Mouse (Mus musculus) CH12.LX (cell line): ENCODE results near the gene Prr14l. TPM values are rescaled to one million over a fixed set of nuclear protein-coding genes. Genes with fewer than 3 reads are reported as not detected.

ENCODE experiments used
- DNase-seq: peaks from one replicate; pipeline ENCODE4 v3.0.0-alpha.2; 2013; ENCODE audit errors: extremely low read depth
- H3K27ac ChIP-seq: 2 replicates; pipeline ENCODE4 v1.5.1; 2012; ENCODE audit warnings: low read depth, mild to moderate bottlenecking, control low read depth, moderate library complexity; ENCODE audit not compliant: insufficient read depth
- H3K27me3 ChIP-seq: replicated peaks from 2 replicates; pipeline ENCODE3; 2012; ENCODE audit warnings: inconsistent platforms
- H3K36me3 ChIP-seq, 2 experiments: replicated peaks in 1 of 2; 2 replicates each; pipeline versions ENCODE3 to v1.6.1; 2012; ENCODE audit warnings: inconsistent platforms in 1 of 2, low read length in 1 of 2, mild to moderate bottlenecking in 1 of 2, mixed read lengths in 1 of 2, moderate library complexity in 1 of 2; ENCODE audit not compliant: control insufficient read depth in 1 of 2, insufficient read depth in 1 of 2
- H3K4me1 ChIP-seq, 2 experiments: 2 replicates each; pipeline ENCODE4 v1.6.1; 2012; ENCODE audit warnings: inconsistent platforms in 1 of 2, moderate library complexity in 1 of 2; ENCODE audit not compliant: insufficient read depth in 2 of 2, control insufficient read depth in 1 of 2
- H3K4me2 ChIP-seq: 2 replicates; pipeline ENCODE4 v1.6.1; 2012; ENCODE audit warnings: low read depth, mild to moderate bottlenecking, control low read depth; ENCODE audit not compliant: poor library complexity, insufficient read depth, severe bottlenecking
- H3K4me3 ChIP-seq, 3 experiments: fragments of 150-350 bp in 1 of 3; sonication (generic) in 1 of 3; replicated peaks in 1 of 3; 2 replicates each; pipeline versions ENCODE3 to v1.5.1; 2011 to 2012; ENCODE audit warnings: low read depth in 2 of 3, low read length in 2 of 3, mild to moderate bottlenecking in 2 of 3, moderate library complexity in 2 of 3, control low read depth in 1 of 3, improper control_type of control experiment in 1 of 3, inconsistent platforms in 1 of 3, mixed read lengths in 1 of 3; ENCODE audit not compliant: poor library complexity in 1 of 3
- H3K79me2 ChIP-seq: replicated peaks from 2 replicates; pipeline ENCODE4 v1.6.1; 2012; ENCODE audit warnings: mild to moderate bottlenecking, moderate library complexity; ENCODE audit not compliant: control insufficient read depth, poor library complexity, insufficient read depth, severe bottlenecking; ENCODE audit errors: extremely low read depth
- H3K9ac ChIP-seq: 2 replicates; pipeline ENCODE4 v1.6.1; 2012; ENCODE audit warnings: low read depth, mild to moderate bottlenecking, control low read depth, moderate library complexity; ENCODE audit not compliant: insufficient read depth
- H3K9me3 ChIP-seq: replicated peaks from 2 replicates; pipeline ENCODE3; 2012; ENCODE audit warnings: low read length, inconsistent platforms, mixed read lengths
- BHLHE40 ChIP-seq: IDR thresholded peaks from 2 replicates; pipeline ENCODE4 v1.6.1; 2011; ENCODE audit warnings: mild to moderate bottlenecking, low read depth, low read length, improper control_type of control experiment
- CHD1 ChIP-seq: IDR thresholded peaks from 2 replicates; pipeline ENCODE4 v1.6.1; 2012; ENCODE audit warnings: low read depth, low read length, improper control_type of control experiment, inconsistent platforms
- CHD2 ChIP-seq: IDR thresholded peaks from 2 replicates; pipeline ENCODE4 v1.6.1; 2011; ENCODE audit warnings: low read length, improper control_type of control experiment
- CTCF ChIP-seq, 2 experiments: IDR thresholded peaks in 1 of 2; conservative IDR thresholded peaks in 1 of 2; 2 replicates each; pipeline ENCODE4 v1.5.1; 2011 to 2012; ENCODE audit warnings: low read depth in 2 of 2, low read length in 2 of 2, improper control_type of control experiment in 1 of 2, inconsistent platforms in 1 of 2, mild to moderate bottlenecking in 1 of 2, moderate library complexity in 1 of 2
- ELF1 ChIP-seq: IDR thresholded peaks from 2 replicates; pipeline ENCODE4 v1.6.1; 2014; ENCODE audit warnings: low read depth, mild to moderate bottlenecking, inconsistent platforms, low read length, improper control_type of control experiment
- ETS1 ChIP-seq: conservative IDR thresholded peaks from 2 replicates; pipeline ENCODE4 v1.6.1; 2012; ENCODE audit warnings: low read depth, mild to moderate bottlenecking, inconsistent platforms, low read length, improper control_type of control experiment, moderate library complexity
- GABPA ChIP-seq: IDR thresholded peaks from 2 replicates; pipeline ENCODE4 v1.6.1; 2012; ENCODE audit warnings: low read depth, low read length, improper control_type of control experiment, inconsistent platforms; ENCODE audit not compliant: insufficient replicate concordance
- HCFC1 ChIP-seq: IDR thresholded peaks from 2 replicates; pipeline ENCODE4 v1.6.1; 2012; ENCODE audit warnings: low read depth, mild to moderate bottlenecking, inconsistent platforms, low read length, improper control_type of control experiment
- IRF4 ChIP-seq: IDR thresholded peaks from 2 replicates; pipeline ENCODE4 v1.6.1; 2014; ENCODE audit warnings: low read depth, mild to moderate bottlenecking, inconsistent platforms, low read length, improper control_type of control experiment
- JUN ChIP-seq: IDR thresholded peaks from 2 replicates; pipeline ENCODE4 v1.6.1; 2011; ENCODE audit warnings: low read depth, mild to moderate bottlenecking, low read length, improper control_type of control experiment, moderate library complexity; ENCODE audit not compliant: insufficient read depth
- JUND ChIP-seq: conservative IDR thresholded peaks from 2 replicates; pipeline ENCODE4 v1.6.1; 2011; ENCODE audit warnings: low read depth, low read length, improper control_type of control experiment
- MAFK ChIP-seq: IDR thresholded peaks from 2 replicates; pipeline ENCODE4 v1.6.1; 2011; ENCODE audit warnings: low read length, improper control_type of control experiment; ENCODE audit not compliant: insufficient replicate concordance
- MAX ChIP-seq: IDR thresholded peaks from 2 replicates; pipeline ENCODE4 v1.6.1; 2011; ENCODE audit warnings: low read length, improper control_type of control experiment
- MAZ ChIP-seq: IDR thresholded peaks from 2 replicates; pipeline ENCODE4 v1.6.1; 2012; ENCODE audit warnings: low read depth, mild to moderate bottlenecking, inconsistent platforms, low read length, improper control_type of control experiment, moderate library complexity
- MEF2A ChIP-seq: IDR thresholded peaks from 2 replicates; pipeline ENCODE4 v1.6.1; 2014; ENCODE audit warnings: low read depth, mild to moderate bottlenecking, inconsistent platforms, low read length, improper control_type of control experiment, borderline replicate concordance
- MXI1 ChIP-seq: IDR thresholded peaks from 2 replicates; pipeline ENCODE4 v1.6.1; 2011; ENCODE audit warnings: mild to moderate bottlenecking, low read depth, low read length, improper control_type of control experiment
- MYC ChIP-seq: IDR thresholded peaks from 2 replicates; pipeline ENCODE4 v1.6.1; 2011; ENCODE audit warnings: low read depth, mild to moderate bottlenecking, improper control_type of control experiment, low read length
- NELFE ChIP-seq: IDR thresholded peaks from 2 replicates; pipeline ENCODE4 v1.6.1; 2011; ENCODE audit warnings: low read depth, low read length, improper control_type of control experiment
- NRF1 ChIP-seq: IDR thresholded peaks from 2 replicates; pipeline ENCODE4 v1.6.1; 2014; ENCODE audit warnings: low read depth, mild to moderate bottlenecking, inconsistent platforms, low read length, improper control_type of control experiment, moderate library complexity
- PAX5 ChIP-seq: IDR thresholded peaks from 2 replicates; pipeline ENCODE4 v1.6.1; 2012; ENCODE audit warnings: low read length, inconsistent platforms, mixed read lengths
- RCOR1 ChIP-seq: conservative IDR thresholded peaks from 2 replicates; pipeline ENCODE4 v1.6.1; 2012; ENCODE audit warnings: low read depth, mild to moderate bottlenecking, inconsistent platforms, low read length, improper control_type of control experiment
- SMC3 ChIP-seq: IDR thresholded peaks from 2 replicates; pipeline ENCODE4 v1.6.1; 2011; ENCODE audit warnings: low read depth, low read length, improper control_type of control experiment
- TCF12 ChIP-seq: IDR thresholded peaks from 2 replicates; pipeline ENCODE4 v1.6.1; 2014; ENCODE audit warnings: low read depth, mild to moderate bottlenecking, inconsistent platforms, low read length, improper control_type of control experiment
- USF1 ChIP-seq: IDR thresholded peaks from 2 replicates; pipeline ENCODE4 v1.6.1; 2014; ENCODE audit warnings: low read depth, mild to moderate bottlenecking, inconsistent platforms, low read length, improper control_type of control experiment
- USF2 ChIP-seq: conservative IDR thresholded peaks from 2 replicates; pipeline ENCODE4 v1.6.1; 2011; ENCODE audit warnings: low read depth, low read length, improper control_type of control experiment
- ZKSCAN1 ChIP-seq: IDR thresholded peaks from 2 replicates; pipeline ENCODE4 v1.6.1; 2012; ENCODE audit warnings: low read depth, inconsistent platforms, low read length, improper control_type of control experiment, borderline replicate concordance
- dilution Hi-C: fragments of 300-500 bp; cut with MboI; formaldehyde crosslinking; loops from 2 replicates; pipeline ENCODE4 v1.14.3; 2020; ENCODE audit warnings: low sequenced_read_pairs; ENCODE audit not compliant: extremely low pct_unique_long_range_greater_than_20kb, extremely low pct_ligation_motif_present
- in situ Hi-C: fragments of 300-500 bp; cut with MboI; formaldehyde crosslinking; loops from 3 replicates; pipeline ENCODE4 v1.14.3; 2019; ENCODE audit warnings: low sequenced_read_pairs, low pct_ligation_motif_present, low pct_unique_long_range_greater_than_20kb, mixed read lengths
- polyA plus RNA-seq: library from polyadenylated mRNA; unstranded; fragments of >175 nt; gene quantifications from 2 replicates; pipeline ENCODE4 v1.2.1, GENCODE M21; 2012; ENCODE audit warnings: low read depth; ENCODE audit not compliant: insufficient read length
- total RNA-seq, 2 experiments: library from RNA; depleted of rRNA; stranded (reverse); fragments of 300-350 nt in 1 of 2; fragments of >200 nt in 1 of 2; gene quantifications; 2 replicates each; pipeline ENCODE4 v1.2.3; 2012 to 2014

Gene Prr14l
- total and polyA plus RNA-seq, 3 experiments: 5.4 to 15.6 (median 14.5) TPM

- Histone ChIP-seq H3K36me3 (peaks cover 9 to 39% of the 10 kb centered on the region in 2 experiments), H3K9me3 (peaks cover 3% of the 10 kb centered on the region), H3K27me3 (no peaks in the 10 kb centered on the region), H3K4me1 (peaks cover 28 to 76% of the 10 kb centered on the region in 2 experiments), H3K79me2 (no peaks in the 10 kb centered on the region; the same call in none of the 2 replicates), H3K9ac (no peak overlapping the region), H3K4me3 (no peak overlapping the region), H3K4me2 (no peak overlapping the region), H3K27ac (peak overlapping the region; percentile 55)
- TF ChIP-seq HCFC1: no peak
- no peak for TF ChIP-seq CHD1
- no peak for TF ChIP-seq MAFK
- no peak for TF ChIP-seq MAZ
- no peak for TF ChIP-seq IRF4
- TF ChIP-seq SMC3: no peak
- no peak for TF ChIP-seq BHLHE40
- TF ChIP-seq CTCF (conservative IDR thresholded peaks at IDR 0.05 in 1 of 2, IDR thresholded peaks at IDR 0.05 in 1 of 2; ENCODE audit: low read depth in 2 of 2, low read length in 2 of 2): no peak
- TF ChIP-seq ZKSCAN1: no peak
- TF ChIP-seq NELFE: no peak
- no peak for TF ChIP-seq MYC
- no peak for TF ChIP-seq CHD2
- TF ChIP-seq JUND: no peak
- no peak for TF ChIP-seq MEF2A
- dilution Hi-C loops (no loop called here), in situ Hi-C loops (no loop called here)
- DNase-seq: peak; percentile 57
Observed at GRCm38 (mm10) chr5:32751736-32752135, 102.3 kb downstream of the Prr14l start.

- no peak overlapping the region for H3K9ac ChIP-seq
- dilution Hi-C loops: no loop called here
- TF ChIP-seq GABPA: no peak
- no peak for TF ChIP-seq CHD1
- TF ChIP-seq ZKSCAN1: no peak
- TF ChIP-seq ELF1: no peak
- no peak for TF ChIP-seq USF1
- TF ChIP-seq MYC: no peak
- no peak for TF ChIP-seq MAX
- no peak for TF ChIP-seq BHLHE40
- no peak for TF ChIP-seq JUN
- no peak for TF ChIP-seq ETS1
- no peak for TF ChIP-seq USF2
- TF ChIP-seq MXI1: no peak
- no peak for TF ChIP-seq TCF12
- TF ChIP-seq PAX5: no peak
- TF ChIP-seq NRF1: no peak
- no peak for TF ChIP-seq RCOR1
- TF ChIP-seq CTCF (conservative IDR thresholded peaks at IDR 0.05 in 1 of 2, IDR thresholded peaks at IDR 0.05 in 1 of 2; ENCODE audit: low read depth in 2 of 2, low read length in 2 of 2): no peak
Observed at GRCm38 (mm10) chr5:32748936-32749335, 105.1 kb downstream of the Prr14l start.

More at GRCm38 (mm10) chr5:32748936-32749335, 105.1 kb downstream of the Prr14l start:
- peak overlapping the region; percentile 14; the same call in 1 of the 2 replicates for H3K27ac ChIP-seq
- peak; percentile 37 for DNase-seq
- no peaks in the 10 kb centered on the region; the same call in none of the 2 replicates for H3K79me2 ChIP-seq
- H3K4me2 ChIP-seq: no peak overlapping the region
- in situ Hi-C loops: no loop called here
- H3K36me3 ChIP-seq: peaks cover 0 to 30% of the 10 kb centered on the region in 2 experiments
- no peaks in the 10 kb centered on the region for H3K27me3 ChIP-seq
- H3K4me1 ChIP-seq: peaks cover 33 to 91% of the 10 kb centered on the region in 2 experiments
- H3K9me3 ChIP-seq: no peaks in the 10 kb centered on the region
- H3K4me3 ChIP-seq: no peak overlapping the region
